Mouse (Mus musculus) heart, adult 8-10 months (tissue): Measurements from ENCODE around the gene Cntn1. TPM values are rescaled to one million over a fixed set of nuclear protein-coding genes. Genes with fewer than 3 reads are reported as not detected.
"Not testable (repeated sequence)": the region's sequence is repeated elsewhere in the genome, so short reads cannot be mapped to it uniquely, and the experiment has no call there.

ENCODE experiments used
- DNase-seq: peaks from one replicate; pipeline ENCODE4 v3.0.0; 2022; ENCODE audit warnings: low spot score
- total RNA-seq, 4 experiments: library from RNA; stranded (reverse); gene quantifications; 2 replicates each; pipeline ENCODE4 v1.2.4; 2022

Cntn1 gene
- total RNA-seq, 4 experiments from 2014 or later: 0.05 to 0.09 (median 0.07) TPM

- no peak for DNase-seq
Measured at GRCm38 (mm10) chr15:92268741-92269322, 217.9 kb downstream of the Cntn1 start.

- no peak for DNase-seq
Measured at GRCm38 (mm10) chr15:92271801-92272365, 220.9 kb downstream of the Cntn1 start.

GRCm38 (mm10) chr15:92276826-92277225, 225.9 kb downstream of the Cntn1 start:
- DNase-seq: no peak

GRCm38 (mm10) chr15:92277984-92278383, 227.0 kb downstream of the Cntn1 start:
- DNase-seq: no peak

- no peak for DNase-seq
Measured at GRCm38 (mm10) chr15:92280966-92281365, 230.0 kb downstream of the Cntn1 start.

- DNase-seq: no peak
Measured at GRCm38 (mm10) chr15:92287616-92288015, 236.7 kb downstream of the Cntn1 start.

GRCm38 (mm10) chr15:92296479-92296878, 245.5 kb downstream of the Cntn1 start:
- no peak for DNase-seq

- DNase-seq: no peak
Measured at GRCm38 (mm10) chr15:92302796-92303195, 251.8 kb downstream of the Cntn1 start.

- DNase-seq: no peak
Measured at GRCm38 (mm10) chr15:92304221-92304620, 253.3 kb downstream of the Cntn1 start.

GRCm38 (mm10) chr15:92321959-92322358, 271.0 kb downstream of the Cntn1 start:
- no peak for DNase-seq

- DNase-seq: no peak
Measured at GRCm38 (mm10) chr15:92327111-92327510, 276.1 kb downstream of the Cntn1 start.

- no peak for DNase-seq
Measured at GRCm38 (mm10) chr15:92340253-92340652, 289.3 kb downstream of the Cntn1 start.

- DNase-seq: no peak
Measured at GRCm38 (mm10) chr15:92341424-92341823, 290.5 kb downstream of the Cntn1 start.

- DNase-seq: no peak
Measured at GRCm38 (mm10) chr15:92344136-92344869, 293.3 kb downstream of the Cntn1 start.

- DNase-seq: no peak
Measured at GRCm38 (mm10) chr15:92347426-92347825, 296.5 kb downstream of the Cntn1 start.

- no peak for DNase-seq
Measured at GRCm38 (mm10) chr15:92347902-92348301, 296.9 kb downstream of the Cntn1 start.

GRCm38 (mm10) chr15:92348453-92348852, 297.5 kb downstream of the Cntn1 start:
- DNase-seq: not testable (repeated sequence)

GRCm38 (mm10) chr15:92364153-92364552, 313.2 kb downstream of the Cntn1 start:
- DNase-seq: peak; percentile 25

GRCm38 (mm10) chr15:92364592-92364991, 313.6 kb downstream of the Cntn1 start:
- DNase-seq: peak; percentile 2
